Mouse (Mus musculus) hindbrain, postnatal 0 days (tissue): Measurements from ENCODE around the gene D6Wsu163e. TPM values are rescaled to one million over a fixed set of nuclear protein-coding genes. Genes with fewer than 3 reads are reported as not detected.

ENCODE experiments used
- ATAC-seq: fragments of 200-750 bp; cut with Nextera tagmentation; 2 replicates; pipeline ENCODE4 v1.8.0; 2017; ENCODE audit warnings: mild to moderate bottlenecking, moderate TSS enrichment, moderate library complexity
- DNase-seq: peaks from one replicate; pipeline ENCODE4 v3.0.0-alpha.2; 2015; ENCODE audit warnings: low spot score
- H3K27ac ChIP-seq: fragments of 300-500 bp; sonication (generic); 2 replicates; pipeline ENCODE4 v1.5.1; 2014; ENCODE audit warnings: mild to moderate bottlenecking
- H3K27me3 ChIP-seq: fragments of 300-500 bp; sonication (generic); 2 replicates; pipeline ENCODE4 v1.6.1; 2014; ENCODE audit warnings: low read length, mixed read lengths; ENCODE audit not compliant: insufficient read depth
- H3K36me3 ChIP-seq: fragments of 300-500 bp; sonication (generic); 2 replicates; pipeline ENCODE4 v1.6.1; 2014; ENCODE audit warnings: low read length, mixed read lengths; ENCODE audit not compliant: insufficient read depth
- H3K4me1 ChIP-seq: fragments of 300-500 bp; sonication (generic); 2 replicates; pipeline ENCODE4 v1.6.1; 2014; ENCODE audit warnings: antibody characterized with exemption, low read length, mixed read lengths; ENCODE audit not compliant: insufficient read depth
- H3K4me2 ChIP-seq: fragments of 300-500 bp; sonication (generic); 2 replicates; pipeline ENCODE4 v1.6.1; 2014; ENCODE audit warnings: low read depth, mild to moderate bottlenecking, low read length, moderate library complexity, mixed read lengths
- H3K4me3 ChIP-seq: fragments of 300-500 bp; sonication (generic); 2 replicates; pipeline ENCODE4 v1.5.1; 2014; ENCODE audit warnings: low read length
- H3K9ac ChIP-seq: fragments of 300-500 bp; sonication (generic); replicated peaks from 2 replicates; pipeline ENCODE4 v1.6.1; 2014; ENCODE audit warnings: mild to moderate bottlenecking, low read length, moderate library complexity, mixed read lengths
- H3K9me3 ChIP-seq: fragments of 300-500 bp; sonication (generic); 2 replicates; pipeline ENCODE4 v1.6.1; 2016; ENCODE audit warnings: low read length, mixed read lengths
- CTCF ChIP-seq: IDR thresholded peaks from 2 replicates; pipeline ENCODE4 v1.5.1; 2016; ENCODE audit warnings: antibody characterized with exemption, control low read depth, low read depth
- WGBS: fragments of 180-500 bp; shearing (Covaris S2); extraction: QIAGEN DNeasy Blood & Tissue Kit; methylation state at CpG from one replicate; pipeline ENCODE4 v1.1.7; 2014; 5-methylcytosine and 5-hydroxymethylcytosine counted together
- polyA plus RNA-seq: library from polyadenylated mRNA; unstranded; fragments of >200 nt; fragmentation: Nextera tagmentation; extraction: Ambion mirVana; gene quantifications from 2 replicates; pipeline ENCODE4 v1.2.1, GENCODE M21; 2015
- total RNA-seq: library from RNA; depleted of rRNA; stranded (reverse); fragments of >200 nt; gene quantifications from 2 replicates; pipeline ENCODE4 v1.2.3, GENCODE M21; 2014

D6Wsu163e gene
- total and polyA plus RNA-seq, 2 experiments from 2014 or later: 15.0 to 29.5 TPM

GRCm38 (mm10) chr6:127005646-127006045 is 65.9 kb downstream of the D6Wsu163e start:
- no peak for TF ChIP-seq CTCF
- no peaks in the 10 kb centered on the region for H3K27me3 ChIP-seq

GRCm38 (mm10) chr6:127006551-127006950 is 66.8 kb downstream of the D6Wsu163e start:
- no peak overlapping the region for H3K9ac ChIP-seq
- ATAC-seq (no peak), DNase-seq (no peak)
- H3K4me1 ChIP-seq: no peaks in the 10 kb centered on the region
- H3K36me3 ChIP-seq: no peaks in the 10 kb centered on the region
- no peaks in the 10 kb centered on the region for H3K27me3 ChIP-seq
- no peak overlapping the region for H3K4me2 ChIP-seq
- no peak for TF ChIP-seq CTCF
- H3K27ac ChIP-seq: no peak overlapping the region
- no peaks in the 10 kb centered on the region for H3K9me3 ChIP-seq
- 88% methylated on average over 3 of the region's 3 CpGs for WGBS
- H3K4me3 ChIP-seq: no peak overlapping the region

More at GRCm38 (mm10) chr6:127005646-127006045, 65.9 kb downstream of the D6Wsu163e start:
- ATAC-seq (no peak), DNase-seq (no peak)
- H3K4me2 ChIP-seq: no peak overlapping the region
- H3K9ac ChIP-seq: no peak overlapping the region
- H3K4me3 ChIP-seq: no peak overlapping the region
- no peaks in the 10 kb centered on the region for H3K4me1 ChIP-seq
- H3K9me3 ChIP-seq: no peaks in the 10 kb centered on the region
- H3K36me3 ChIP-seq: no peaks in the 10 kb centered on the region
- H3K27ac ChIP-seq: no peak overlapping the region
- WGBS: 88% methylated on average over 3 of the region's 3 CpGs

- DNase-seq (no peak), ATAC-seq (no peak)
- Histone ChIP-seq H3K4me1 (no peaks in the 10 kb centered on the region), H3K9ac (no peak overlapping the region), H3K36me3 (no peaks in the 10 kb centered on the region), H3K4me2 (no peak overlapping the region), H3K27me3 (no peaks in the 10 kb centered on the region), H3K27ac (no peak overlapping the region), H3K9me3 (no peaks in the 10 kb centered on the region), H3K4me3 (no peak overlapping the region)
- no peak for TF ChIP-seq CTCF
- WGBS: 91% methylated on average over 13 of the region's 13 CpGs
Measured at GRCm38 (mm10) chr6:127010021-127010420, 70.3 kb downstream of the D6Wsu163e start.

- no peak for TF ChIP-seq CTCF
- Histone ChIP-seq H3K9me3 (no peaks in the 10 kb centered on the region), H3K4me1 (no peaks in the 10 kb centered on the region), H3K4me3 (no peak overlapping the region), H3K9ac (no peak overlapping the region), H3K4me2 (no peak overlapping the region), H3K27ac (no peak overlapping the region), H3K36me3 (no peaks in the 10 kb centered on the region), H3K27me3 (no peaks in the 10 kb centered on the region)
- DNase-seq (no peak), ATAC-seq (no peak)
- WGBS: 70% methylated on average over 13 of the region's 13 CpGs
Measured at GRCm38 (mm10) chr6:127011947-127012535, 72.3 kb downstream of the D6Wsu163e start.

- 0 out of 2 replicates have a peak, but pooled peaks cover 3% of the 10 kb centered on the region for H3K4me1 ChIP-seq
- H3K4me2 ChIP-seq: no peak within 1 kb of the TSS
- no peak within 1 kb of the TSS for H3K9ac ChIP-seq
- no peaks in the 10 kb centered on the region for H3K27me3 ChIP-seq
- no peaks in the 10 kb centered on the region for H3K9me3 ChIP-seq
- no peaks in the 10 kb centered on the region for H3K36me3 ChIP-seq
- ATAC-seq (no peak), DNase-seq (no peak)
- no peak within 1 kb of the TSS for H3K4me3 ChIP-seq
- WGBS: 80% methylated on average over 26 of the region's 26 CpGs
- TF ChIP-seq CTCF: no peak
- no peak within 1 kb of the TSS for H3K27ac ChIP-seq
Measured at GRCm38 (mm10) chr6:127014906-127015770, 75.4 kb downstream of the D6Wsu163e start, which contains the start of gene Fgf6. Fgf6 (plus strand) TSS chr6:127015586.

GRCm38 (mm10) chr6:127019254-127019653 is 79.5 kb downstream of the D6Wsu163e start:
- no peaks in the 10 kb centered on the region for H3K9me3 ChIP-seq
- TF ChIP-seq CTCF: no peak
- no peak overlapping the region for H3K4me2 ChIP-seq
- H3K4me3 ChIP-seq: no peak overlapping the region
- H3K4me1 ChIP-seq: 0 out of 2 replicates have a peak, but pooled peaks cover 3% of the 10 kb centered on the region
- ATAC-seq: no peak
- WGBS: 4% methylated on average over 6 of the region's 6 CpGs
- H3K27me3 ChIP-seq: no peaks in the 10 kb centered on the region
- no peak overlapping the region for H3K27ac ChIP-seq
- no peaks in the 10 kb centered on the region for H3K36me3 ChIP-seq
- no peak for DNase-seq
- no peak overlapping the region for H3K9ac ChIP-seq
